Mouse (Mus musculus): ENCODE measurements around the gene Peak1. TPM values are rescaled to one million over a fixed set of nuclear protein-coding genes. Genes with fewer than 3 reads are reported as not detected.

Gene Peak1
- polyA plus RNA-seq, 1 experiment from 2014 or later: 8.8 TPM

DNA sequence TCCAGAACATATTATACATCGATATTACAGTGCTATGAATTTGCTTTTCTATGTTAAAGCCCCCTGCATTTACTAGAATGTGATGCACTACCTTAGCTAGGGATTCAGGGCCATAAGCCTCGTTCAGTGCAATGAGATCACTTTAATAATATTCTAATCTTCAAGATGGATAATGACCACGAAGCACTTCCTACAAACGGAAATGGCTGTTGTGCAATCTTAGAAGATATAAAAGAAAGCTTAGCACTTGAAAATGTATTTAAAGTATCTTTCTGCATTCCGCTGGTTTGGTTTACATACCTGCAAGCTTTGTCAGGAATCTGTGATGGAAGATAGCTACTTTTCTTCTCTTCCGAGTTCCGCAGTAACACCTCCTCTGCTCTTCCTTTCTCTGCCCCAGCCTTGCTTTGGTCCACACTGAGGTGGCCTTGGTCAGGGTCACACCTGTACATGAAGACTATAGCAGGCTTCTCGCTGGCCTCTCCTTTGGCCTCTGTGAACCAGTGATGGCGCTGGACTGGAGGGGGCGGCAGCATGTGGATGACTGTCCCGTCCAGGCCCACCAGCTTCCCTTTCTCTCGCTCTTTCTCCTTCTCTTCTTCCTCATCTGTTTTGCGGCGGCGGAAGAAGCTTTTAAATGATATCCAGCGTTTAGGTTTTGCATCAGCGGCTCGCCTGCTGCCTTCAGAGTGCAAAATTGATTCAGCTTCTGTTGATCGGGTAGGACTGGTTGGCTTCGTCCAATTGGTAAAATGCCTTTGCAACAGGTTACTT lies 160.5 kb downstream of the Peak1 start:
- Histone ChIP-seq H3K9me3 (ENCODE audit: control insufficient read depth, low read length) (peaks cover 5% of the 10 kb centered on the region), H3K36me3 (ENCODE audit: control insufficient read depth, insufficient read depth, low read length) (no peaks in the 10 kb centered on the region), H3K4me2 (replicated peaks; ENCODE audit: low read depth, low read length) (no peak overlapping the region), H3K9ac (ENCODE audit: low read depth, low read length) (no peak overlapping the region), H3K27ac (ENCODE audit: low read depth, low read length) (no peak overlapping the region), H3K4me1 (replicated peaks; ENCODE audit: control insufficient read depth, insufficient read depth, low read length) (no peaks in the 10 kb centered on the region), H3K27me3 (ENCODE audit: control insufficient read depth, insufficient read depth, low read length) (no peaks in the 10 kb centered on the region), H3K4me3 (ENCODE audit: low read depth, low read length) (no peak overlapping the region)
- 95% methylated on average over 20 of the region's 20 CpGs for WGBS
- ATAC-seq (ENCODE audit: low FRiP score) (no peak), DNase-seq (ENCODE audit: low spot score) (no peak)

GRCm38 (mm10) chr9:56255676-56256432 lies 162.0 kb downstream of the Peak1 start:
- peaks cover 5% of the 10 kb centered on the region for H3K9me3 ChIP-seq (ENCODE audit: control insufficient read depth, low read length)
- H3K36me3 ChIP-seq (ENCODE audit: control insufficient read depth, insufficient read depth, low read length): no peaks in the 10 kb centered on the region
- WGBS: 89% methylated on average over 6 of the region's 6 CpGs
- ATAC-seq (ENCODE audit: low FRiP score) (no peak), DNase-seq (ENCODE audit: low spot score) (no peak)
- H3K9ac ChIP-seq (ENCODE audit: low read depth, low read length): no peak overlapping the region
- H3K4me3 ChIP-seq (ENCODE audit: low read depth, low read length): no peak overlapping the region
- H3K4me2 ChIP-seq (replicated peaks; ENCODE audit: low read depth, low read length): no peak overlapping the region
- H3K27me3 ChIP-seq (ENCODE audit: control insufficient read depth, insufficient read depth, low read length): no peaks in the 10 kb centered on the region
- H3K4me1 ChIP-seq (replicated peaks; ENCODE audit: control insufficient read depth, insufficient read depth, low read length): no peaks in the 10 kb centered on the region
- no peak overlapping the region for H3K27ac ChIP-seq (ENCODE audit: low read depth, low read length)

DNA sequence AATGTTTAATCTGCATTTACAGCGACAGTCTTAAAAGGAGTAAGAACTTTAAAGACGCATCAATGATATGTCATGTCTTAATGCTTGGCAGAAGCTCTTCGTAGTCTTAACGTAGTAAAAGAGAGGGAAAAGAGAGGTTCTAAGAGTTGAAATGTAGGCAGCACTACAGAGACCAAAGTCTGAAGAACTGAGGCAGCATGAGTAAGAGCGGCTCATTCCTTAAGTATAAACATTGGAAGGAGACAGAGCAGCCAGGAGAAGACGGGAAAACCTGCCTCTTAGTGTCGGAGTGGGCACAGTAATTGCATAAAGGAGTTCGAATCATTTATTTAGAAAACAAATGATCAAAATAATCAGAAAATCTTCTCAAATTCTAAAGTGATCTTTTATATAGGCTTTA lies 173.5 kb downstream of the Peak1 start:
- no peak overlapping the region for H3K27ac ChIP-seq (ENCODE audit: low read depth, low read length)
- H3K4me1 ChIP-seq (replicated peaks; ENCODE audit: control insufficient read depth, insufficient read depth, low read length): no peaks in the 10 kb centered on the region
- H3K36me3 ChIP-seq (ENCODE audit: control insufficient read depth, insufficient read depth, low read length): no peaks in the 10 kb centered on the region
- ATAC-seq (ENCODE audit: low FRiP score) (no peak), DNase-seq (ENCODE audit: low spot score) (no peak)
- no peak overlapping the region for H3K4me2 ChIP-seq (replicated peaks; ENCODE audit: low read depth, low read length)
- H3K4me3 ChIP-seq (ENCODE audit: low read depth, low read length): no peak overlapping the region
- WGBS: 91% methylated on average over 8 of the region's 8 CpGs
- H3K9ac ChIP-seq (ENCODE audit: low read depth, low read length): no peak overlapping the region
- no peaks in the 10 kb centered on the region for H3K27me3 ChIP-seq (ENCODE audit: control insufficient read depth, insufficient read depth, low read length)
- H3K9me3 ChIP-seq (ENCODE audit: control insufficient read depth, low read length): no peaks in the 10 kb centered on the region

DNA sequence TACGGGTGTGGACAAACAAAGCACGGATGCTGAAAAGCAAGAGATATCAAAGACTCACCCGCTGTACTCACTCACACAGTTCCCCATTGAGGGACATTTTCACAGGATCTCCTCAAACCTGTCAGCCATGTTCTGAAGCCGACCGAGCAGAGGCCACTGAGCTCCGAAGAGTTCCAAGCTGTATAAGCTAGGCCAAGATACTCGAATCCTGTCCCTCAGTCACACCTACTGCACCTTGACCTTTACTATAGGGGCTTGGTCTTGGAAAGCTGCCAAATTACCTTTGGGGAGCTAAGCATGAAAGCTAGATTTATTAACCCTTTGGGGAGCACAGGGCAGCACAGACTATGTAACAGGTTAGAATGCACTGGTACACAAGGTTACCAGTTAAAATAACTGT lies 174.0 kb downstream of the Peak1 start:
- Histone ChIP-seq H3K36me3 (ENCODE audit: control insufficient read depth, insufficient read depth, low read length) (no peaks in the 10 kb centered on the region), H3K4me1 (replicated peaks; ENCODE audit: control insufficient read depth, insufficient read depth, low read length) (no peaks in the 10 kb centered on the region), H3K9me3 (ENCODE audit: control insufficient read depth, low read length) (no peaks in the 10 kb centered on the region), H3K27ac (ENCODE audit: low read depth, low read length) (no peak overlapping the region), H3K4me2 (replicated peaks; ENCODE audit: low read depth, low read length) (no peak overlapping the region), H3K9ac (ENCODE audit: low read depth, low read length) (no peak overlapping the region), H3K27me3 (ENCODE audit: control insufficient read depth, insufficient read depth, low read length) (no peaks in the 10 kb centered on the region), H3K4me3 (ENCODE audit: low read depth, low read length) (no peak overlapping the region)
- DNase-seq (ENCODE audit: low spot score): no peak
- no peak for ATAC-seq (ENCODE audit: low FRiP score)
- WGBS: 83% methylated on average over 7 of the region's 7 CpGs

- ATAC-seq (ENCODE audit: low FRiP score): no peak
- Histone ChIP-seq H3K4me2 (replicated peaks; ENCODE audit: low read depth, low read length) (no peak overlapping the region), H3K27me3 (ENCODE audit: control insufficient read depth, insufficient read depth, low read length) (no peaks in the 10 kb centered on the region), H3K9me3 (ENCODE audit: control insufficient read depth, low read length) (no peaks in the 10 kb centered on the region), H3K4me3 (ENCODE audit: low read depth, low read length) (no peak overlapping the region), H3K27ac (ENCODE audit: low read depth, low read length) (no peak overlapping the region), H3K4me1 (replicated peaks; ENCODE audit: control insufficient read depth, insufficient read depth, low read length) (no peaks in the 10 kb centered on the region), H3K36me3 (ENCODE audit: control insufficient read depth, insufficient read depth, low read length) (no peaks in the 10 kb centered on the region), H3K9ac (ENCODE audit: low read depth, low read length) (no peak overlapping the region)
- DNase-seq (ENCODE audit: low spot score): no peak
- WGBS: 71% methylated on average over 3 of the region's 3 CpGs
Observed at GRCm38 (mm10) chr9:56242686-56243085, 175.2 kb downstream of the Peak1 start.

- Histone ChIP-seq H3K4me1 (replicated peaks; ENCODE audit: control insufficient read depth, insufficient read depth, low read length) (no peaks in the 10 kb centered on the region), H3K27ac (ENCODE audit: low read depth, low read length) (no peak overlapping the region), H3K4me2 (replicated peaks; ENCODE audit: low read depth, low read length) (no peak overlapping the region), H3K9ac (ENCODE audit: low read depth, low read length) (no peak overlapping the region), H3K36me3 (ENCODE audit: control insufficient read depth, insufficient read depth, low read length) (no peaks in the 10 kb centered on the region), H3K9me3 (ENCODE audit: control insufficient read depth, low read length) (no peaks in the 10 kb centered on the region), H3K27me3 (ENCODE audit: control insufficient read depth, insufficient read depth, low read length) (no peaks in the 10 kb centered on the region), H3K4me3 (ENCODE audit: low read depth, low read length) (no peak overlapping the region)
- no peak for DNase-seq (ENCODE audit: low spot score)
- no peak for ATAC-seq (ENCODE audit: low FRiP score)
- 88% methylated on average over 5 of the region's 5 CpGs for WGBS
Observed at GRCm38 (mm10) chr9:56241076-56241475, 176.8 kb downstream of the Peak1 start.

DNA sequence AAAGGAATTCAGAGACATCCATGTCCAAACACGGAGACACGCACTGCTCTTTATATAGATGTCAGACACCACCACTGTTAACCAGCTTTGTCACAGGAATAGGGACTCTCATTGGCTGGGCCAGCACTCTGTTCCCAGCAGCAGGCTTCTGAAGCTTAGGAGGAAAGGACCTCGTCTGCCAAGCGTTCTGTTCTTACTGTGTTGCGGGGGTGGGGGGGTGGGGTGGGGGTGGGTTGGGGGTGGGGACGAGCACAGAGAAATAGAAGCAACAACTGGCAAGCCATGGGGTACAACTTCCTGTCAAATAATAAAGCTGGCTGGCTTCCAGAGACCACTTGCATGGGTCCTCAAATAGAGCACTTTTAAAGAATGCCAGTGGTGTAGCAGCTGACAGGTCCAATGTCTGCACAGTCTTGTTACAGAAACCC lies 182.0 kb downstream of the Peak1 start:
- no peaks in the 10 kb centered on the region for H3K4me1 ChIP-seq (replicated peaks; ENCODE audit: control insufficient read depth, insufficient read depth, low read length)
- no peak for DNase-seq (ENCODE audit: low spot score)
- no peak overlapping the region for H3K4me3 ChIP-seq (ENCODE audit: low read depth, low read length)
- H3K36me3 ChIP-seq (ENCODE audit: control insufficient read depth, insufficient read depth, low read length): no peaks in the 10 kb centered on the region
- ATAC-seq (ENCODE audit: low FRiP score): no peak
- H3K9me3 ChIP-seq (ENCODE audit: control insufficient read depth, low read length): no peaks in the 10 kb centered on the region
- H3K4me2 ChIP-seq (replicated peaks; ENCODE audit: low read depth, low read length): no peak overlapping the region
- H3K27ac ChIP-seq (ENCODE audit: low read depth, low read length): no peak overlapping the region
- WGBS: 56% methylated on average over 6 of the region's 6 CpGs
- no peak overlapping the region for H3K9ac ChIP-seq (ENCODE audit: low read depth, low read length)
- H3K27me3 ChIP-seq (ENCODE audit: control insufficient read depth, insufficient read depth, low read length): no peaks in the 10 kb centered on the region

DNA sequence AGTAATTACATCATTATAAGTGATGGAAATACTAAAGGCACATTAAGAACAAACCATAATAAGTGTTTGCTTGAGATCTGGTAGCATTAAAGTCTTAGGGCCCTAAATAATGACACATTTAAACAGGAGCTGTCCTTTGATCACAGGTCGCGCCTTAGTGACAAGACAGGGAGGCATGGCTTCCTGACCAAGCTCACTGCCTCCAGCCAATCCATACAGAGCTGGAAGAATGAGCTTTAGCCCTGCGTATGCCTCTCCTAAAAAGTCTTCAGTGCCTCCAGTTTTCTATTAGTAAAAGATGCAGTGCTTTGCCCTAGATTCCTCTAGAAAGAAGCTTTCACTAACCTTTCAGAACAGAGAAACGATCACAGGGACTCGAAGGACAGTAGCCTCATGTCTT lies 182.6 kb downstream of the Peak1 start:
- H3K36me3 ChIP-seq (ENCODE audit: control insufficient read depth, insufficient read depth, low read length): no peaks in the 10 kb centered on the region
- WGBS: 88% methylated on average over 5 of the region's 5 CpGs
- H3K9ac ChIP-seq (ENCODE audit: low read depth, low read length): no peak overlapping the region
- H3K4me1 ChIP-seq (replicated peaks; ENCODE audit: control insufficient read depth, insufficient read depth, low read length): no peaks in the 10 kb centered on the region
- H3K9me3 ChIP-seq (ENCODE audit: control insufficient read depth, low read length): no peaks in the 10 kb centered on the region
- no peak overlapping the region for H3K27ac ChIP-seq (ENCODE audit: low read depth, low read length)
- no peaks in the 10 kb centered on the region for H3K27me3 ChIP-seq (ENCODE audit: control insufficient read depth, insufficient read depth, low read length)
- ATAC-seq (ENCODE audit: low FRiP score) (no peak), DNase-seq (ENCODE audit: low spot score) (no peak)
- H3K4me3 ChIP-seq (ENCODE audit: low read depth, low read length): no peak overlapping the region
- H3K4me2 ChIP-seq (replicated peaks; ENCODE audit: low read depth, low read length): no peak overlapping the region

DNA sequence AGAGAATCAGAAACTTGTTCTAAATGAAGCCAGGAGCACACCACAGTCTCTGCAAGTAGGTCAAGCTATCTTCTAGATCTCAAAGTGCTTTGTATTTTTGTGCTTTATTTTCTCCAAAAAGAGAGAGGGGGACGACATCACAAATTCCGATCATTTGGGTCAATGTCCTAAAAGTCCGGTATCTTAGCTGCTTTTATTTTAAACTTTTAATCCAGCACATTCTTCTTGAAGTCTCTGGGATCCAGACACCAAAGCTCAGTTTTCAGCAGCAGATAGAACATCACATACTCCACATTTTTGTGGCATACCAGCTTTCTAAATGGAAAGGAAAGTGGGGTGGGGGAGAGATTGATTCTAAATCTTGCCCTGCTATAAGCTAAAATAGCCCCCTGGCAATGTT lies 183.3 kb downstream of the Peak1 start:
- DNase-seq (ENCODE audit: low spot score): no peak
- Histone ChIP-seq H3K36me3 (ENCODE audit: control insufficient read depth, insufficient read depth, low read length) (no peaks in the 10 kb centered on the region), H3K4me2 (replicated peaks; ENCODE audit: low read depth, low read length) (no peak overlapping the region), H3K4me3 (ENCODE audit: low read depth, low read length) (no peak overlapping the region), H3K4me1 (replicated peaks; ENCODE audit: control insufficient read depth, insufficient read depth, low read length) (no peaks in the 10 kb centered on the region), H3K9me3 (ENCODE audit: control insufficient read depth, low read length) (no peaks in the 10 kb centered on the region), H3K9ac (ENCODE audit: low read depth, low read length) (no peak overlapping the region), H3K27ac (ENCODE audit: low read depth, low read length) (no peak overlapping the region), H3K27me3 (ENCODE audit: control insufficient read depth, insufficient read depth, low read length) (no peaks in the 10 kb centered on the region)
- WGBS: 81% methylated on average over 3 of the region's 3 CpGs
- ATAC-seq (ENCODE audit: low FRiP score): no peak

Data from hindbrain, embryonic 11.5 days (tissue).